Mouse (Mus musculus): ENCODE results near the gene Tmem164.
A peak's percentile ranks its signal among the peaks of the same experiment; 100 is the strongest.

The Tmem164 gene

GRCm38 (mm10) chrX:142828184-142828908, 147.1 kb downstream of the Tmem164 start:
- peak; percentile 11 for DNase-seq (ENCODE audit: low read depth, low spot score)

- DNase-seq (ENCODE audit: low read depth, low spot score): no peak
Observed at GRCm38 (mm10) chrX:142829267-142829666, 148.1 kb downstream of the Tmem164 start.

GRCm38 (mm10) chrX:142829866-142830470, 148.8 kb downstream of the Tmem164 start:
- no peak for DNase-seq (ENCODE audit: low read depth, low spot score)

- DNase-seq (ENCODE audit: low read depth, low spot score): no peak
Observed at GRCm38 (mm10) chrX:142830572-142830971, 149.4 kb downstream of the Tmem164 start.

- DNase-seq (ENCODE audit: low read depth, low spot score): no peak
Observed at GRCm38 (mm10) chrX:142832221-142832620, 151.0 kb downstream of the Tmem164 start.

GRCm38 (mm10) chrX:142833164-142833796, 152.1 kb downstream of the Tmem164 start:
- no peak for DNase-seq (ENCODE audit: low read depth, low spot score)

GRCm38 (mm10) chrX:142834807-142835206, 153.6 kb downstream of the Tmem164 start:
- no peak for DNase-seq (ENCODE audit: low read depth, low spot score)

- no peak for DNase-seq (ENCODE audit: low read depth, low spot score)
Observed at GRCm38 (mm10) chrX:142836399-142836798, 155.2 kb downstream of the Tmem164 start.

GRCm38 (mm10) chrX:142837316-142837715, 156.1 kb downstream of the Tmem164 start:
- no peak for DNase-seq (ENCODE audit: low read depth, low spot score)

- no peak for DNase-seq (ENCODE audit: low read depth, low spot score)
Observed at GRCm38 (mm10) chrX:142838841-142839240, 157.6 kb downstream of the Tmem164 start.

- DNase-seq (ENCODE audit: low read depth, low spot score): no peak
Observed at GRCm38 (mm10) chrX:142839411-142839810, 158.2 kb downstream of the Tmem164 start.

- DNase-seq (ENCODE audit: low read depth, low spot score): no peak
Observed at GRCm38 (mm10) chrX:142841916-142842315, 160.7 kb downstream of the Tmem164 start.

- no peak for DNase-seq (ENCODE audit: low read depth, low spot score)
Observed at GRCm38 (mm10) chrX:142846266-142846665, 165.1 kb downstream of the Tmem164 start.

GRCm38 (mm10) chrX:142848032-142848431, 166.8 kb downstream of the Tmem164 start:
- DNase-seq (ENCODE audit: low read depth, low spot score): no peak

GRCm38 (mm10) chrX:142869844-142870243, 188.6 kb downstream of the Tmem164 start:
- DNase-seq (ENCODE audit: low read depth, low spot score): no peak

GRCm38 (mm10) chrX:142882255-142882654, 201.0 kb downstream of the Tmem164 start:
- DNase-seq (ENCODE audit: low read depth, low spot score): no peak

GRCm38 (mm10) chrX:142883593-142883992, 202.4 kb downstream of the Tmem164 start:
- DNase-seq (ENCODE audit: low read depth, low spot score): no peak

- DNase-seq (ENCODE audit: low read depth, low spot score): no peak
Observed at GRCm38 (mm10) chrX:142885962-142886361, 204.8 kb downstream of the Tmem164 start.
